Mouse (Mus musculus) E14TG2a.4 (cell line): ENCODE measurements at regions not wholly inside any gene's neighbourhood (a gene's known extent, or its start where the extent isn't known, plus 50 kb on each side); places are given as distances from the start of the nearest gene placed in this dataset.
"Not testable (repeated sequence)": the region's sequence is repeated elsewhere in the genome, so short reads cannot be mapped to it uniquely, and the experiment has no call there.

Experiments
- CTCF ChIP-seq: conservative IDR thresholded peaks from 2 replicates; pipeline ENCODE4 v1.5.1; 2014; ENCODE audit warnings: low read length
- NANOG ChIP-seq: IDR thresholded peaks from 2 replicates; pipeline ENCODE4 v1.6.1; 2014; ENCODE audit warnings: borderline replicate concordance, low read length, mixed read lengths
- POU5F1 ChIP-seq: IDR thresholded peaks from 2 replicates; pipeline ENCODE4 v1.6.1; 2014; ENCODE audit warnings: low read length, borderline replicate concordance

GRCm38 (mm10) chr14:52683636-52684035, 188.1 kb upstream of the Olfr1507 start:
- TF ChIP-seq CTCF, POU5F1, NANOG: not testable (repeated sequence)
